Mouse (Mus musculus) ES-Bruce4 (cell line): ENCODE results near the gene Tmem63c. TPM values are rescaled to one million over a fixed set of nuclear protein-coding genes. Genes with fewer than 3 reads are reported as not detected.
A peak's percentile ranks its signal among the peaks of the same experiment; 100 is the strongest.

Source experiments
- H3K27ac ChIP-seq: 2 replicates; pipeline ENCODE4 v1.5.1; 2012; ENCODE audit warnings: low read length, inconsistent platforms; ENCODE audit not compliant: insufficient read depth
- H3K27me3 ChIP-seq: 2 replicates; pipeline ENCODE4 v1.6.1; 2012; ENCODE audit warnings: mild to moderate bottlenecking, low read length, inconsistent platforms; ENCODE audit not compliant: control insufficient read depth, poor library complexity, insufficient read depth, severe bottlenecking
- H3K36me3 ChIP-seq: 2 replicates; pipeline ENCODE4 v1.6.1; 2012; ENCODE audit warnings: inconsistent platforms, mild to moderate bottlenecking, low read length, moderate library complexity; ENCODE audit not compliant: control insufficient read depth, poor library complexity, insufficient read depth, severe bottlenecking
- H3K4me1 ChIP-seq: one replicate; pipeline ENCODE4 v1.8.1; 2011; ENCODE audit warnings: low read length; ENCODE audit not compliant: control insufficient read depth, insufficient read depth
- H3K4me3 ChIP-seq: 2 replicates; pipeline ENCODE4 v1.5.1; 2011; ENCODE audit warnings: low read depth, mild to moderate bottlenecking, low read length
- H3K9ac ChIP-seq: 2 replicates; pipeline ENCODE4 v1.6.1; 2012; ENCODE audit warnings: low read depth, mild to moderate bottlenecking, inconsistent platforms; ENCODE audit not compliant: poor library complexity, severe bottlenecking
- H3K9me3 ChIP-seq: replicated peaks from 2 replicates; pipeline ENCODE4 v1.6.1; 2012; ENCODE audit warnings: mild to moderate bottlenecking, low read length, inconsistent platforms; ENCODE audit not compliant: control insufficient read depth, poor library complexity, insufficient read depth, severe bottlenecking
- CTCF ChIP-seq: IDR thresholded peaks from one replicate; pipeline ENCODE4 v1.8.1; 2011; ENCODE audit warnings: low read depth, low read length
- EP300 ChIP-seq: IDR thresholded peaks from 2 replicates; pipeline ENCODE4 v1.6.1; 2011; ENCODE audit warnings: low read depth, low read length; ENCODE audit not compliant: insufficient read depth
- POLR2A ChIP-seq: IDR thresholded peaks from one replicate; pipeline ENCODE4 v1.8.1; 2011; ENCODE audit warnings: low read length; ENCODE audit not compliant: insufficient read depth
- polyA plus RNA-seq: library from polyadenylated mRNA; stranded (reverse); fragments of >200 nt; gene quantifications from 2 replicates; pipeline ENCODE4 v1.2.4, GENCODE M21; 2011; ENCODE audit warnings: low read depth; ENCODE audit not compliant: missing spikeins, insufficient read depth, insufficient read length

Tmem63c gene
- polyA plus RNA-seq, 1 experiment: 0.99 TPM

GRCm38 (mm10) chr12:87044711-87045110 is 23.6 kb downstream of the Tmem63c start:
- TF ChIP-seq CTCF: no peak
- TF ChIP-seq POLR2A: no peak
- TF ChIP-seq EP300: no peak
- Histone ChIP-seq H3K9ac (no peak overlapping the region), H3K4me3 (no peak overlapping the region), H3K36me3 (no peaks in the 10 kb centered on the region), H3K27ac (no peak overlapping the region), H3K4me1 (no peaks in the 10 kb centered on the region), H3K9me3 (no peaks in the 10 kb centered on the region), H3K27me3 (no peaks in the 10 kb centered on the region)

GRCm38 (mm10) chr12:87047536-87047935 is 26.4 kb downstream of the Tmem63c start:
- Histone ChIP-seq H3K4me1 (no peaks in the 10 kb centered on the region), H3K9me3 (no peaks in the 10 kb centered on the region), H3K36me3 (no peaks in the 10 kb centered on the region), H3K9ac (no peak overlapping the region), H3K4me3 (no peak overlapping the region), H3K27me3 (no peaks in the 10 kb centered on the region), H3K27ac (no peak overlapping the region)
- TF ChIP-seq EP300 (no peak), CTCF (no peak), POLR2A (no peak)

- no peak overlapping the region for H3K9ac ChIP-seq
- H3K9me3 ChIP-seq: no peaks in the 10 kb centered on the region
- no peak overlapping the region for H3K27ac ChIP-seq
- H3K36me3 ChIP-seq: no peaks in the 10 kb centered on the region
- TF ChIP-seq POLR2A (no peak), EP300 (no peak), CTCF (peak; percentile 88)
- no peaks in the 10 kb centered on the region for H3K4me1 ChIP-seq
- H3K27me3 ChIP-seq: no peaks in the 10 kb centered on the region
- H3K4me3 ChIP-seq: no peak overlapping the region
These were observed 31.7 kb downstream of the Tmem63c start for GRCm38 (mm10) chr12:87052661-87053321.

GRCm38 (mm10) chr12:87054873-87055272 is 33.7 kb downstream of the Tmem63c start:
- Histone ChIP-seq H3K27me3 (no peaks in the 10 kb centered on the region), H3K27ac (no peak overlapping the region), H3K4me3 (no peak overlapping the region), H3K4me1 (no peaks in the 10 kb centered on the region), H3K36me3 (no peaks in the 10 kb centered on the region), H3K9ac (no peak overlapping the region), H3K9me3 (no peaks in the 10 kb centered on the region)
- no peak for TF ChIP-seq CTCF
- TF ChIP-seq POLR2A: no peak
- no peak for TF ChIP-seq EP300

GRCm38 (mm10) chr12:87057066-87057465 is 35.9 kb downstream of the Tmem63c start:
- no peaks in the 10 kb centered on the region for H3K4me1 ChIP-seq
- H3K36me3 ChIP-seq: no peaks in the 10 kb centered on the region
- H3K9me3 ChIP-seq: no peaks in the 10 kb centered on the region
- H3K27me3 ChIP-seq: no peaks in the 10 kb centered on the region
- no peak overlapping the region for H3K9ac ChIP-seq
- H3K4me3 ChIP-seq: no peak overlapping the region
- TF ChIP-seq POLR2A: no peak
- TF ChIP-seq CTCF: no peak
- TF ChIP-seq EP300: no peak
- H3K27ac ChIP-seq: no peak overlapping the region

GRCm38 (mm10) chr12:87065446-87065845 is 44.3 kb downstream of the Tmem63c start:
- no peaks in the 10 kb centered on the region for H3K36me3 ChIP-seq
- H3K27me3 ChIP-seq: no peaks in the 10 kb centered on the region
- H3K4me1 ChIP-seq: no peaks in the 10 kb centered on the region

More at GRCm38 (mm10) chr12:87065446-87065845, 44.3 kb downstream of the Tmem63c start:
- no peak overlapping the region for H3K9ac ChIP-seq
- no peak overlapping the region for H3K27ac ChIP-seq
- TF ChIP-seq POLR2A (no peak), EP300 (no peak), CTCF (no peak)
- no peak overlapping the region for H3K4me3 ChIP-seq
- no peaks in the 10 kb centered on the region for H3K9me3 ChIP-seq
